Mouse (Mus musculus): ENCODE results near the gene Lcn8. TPM values are rescaled to one million over a fixed set of nuclear protein-coding genes. Genes with fewer than 3 reads are reported as not detected.

The Lcn8 gene
- polyA plus RNA-seq, 1 experiment from 2014 or later, result not detected

DNA sequence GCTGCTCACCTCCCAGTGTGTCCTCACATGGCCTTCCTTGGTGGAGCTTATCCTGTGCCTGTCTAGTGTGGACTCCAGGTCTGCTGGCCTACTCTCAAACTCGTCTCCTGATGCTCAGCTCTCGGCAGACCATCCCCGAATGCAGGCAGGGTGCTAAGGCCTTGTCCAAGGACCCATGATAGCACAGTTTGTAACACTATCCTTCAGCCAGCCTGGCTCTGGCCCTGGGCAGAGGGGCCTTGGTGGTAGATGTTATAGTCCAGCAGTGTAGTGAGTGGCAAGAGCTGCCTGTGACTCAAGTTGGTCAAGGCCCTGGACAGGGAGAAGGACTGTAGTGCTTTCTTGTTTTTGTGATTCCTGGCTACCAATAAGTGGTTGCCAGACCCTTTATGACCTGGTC, 19.3 kb upstream of the Lcn8 start:
- Histone ChIP-seq H3K9ac (no peak overlapping the region), H3K4me1 (no peaks in the 10 kb centered on the region), H3K4me2 (no peak overlapping the region), H3K9me3 (no peaks in the 10 kb centered on the region), H3K36me3 (no peaks in the 10 kb centered on the region), H3K27ac (no peak overlapping the region), H3K4me3 (no peak overlapping the region), H3K27me3 (no peaks in the 10 kb centered on the region)
- no peak for ATAC-seq (ENCODE audit: insufficient number of reproducible peaks, low FRiP score, low TSS enrichment, low read depth)
- 84% methylated on average over 3 of the region's 3 CpGs for WGBS

DNA sequence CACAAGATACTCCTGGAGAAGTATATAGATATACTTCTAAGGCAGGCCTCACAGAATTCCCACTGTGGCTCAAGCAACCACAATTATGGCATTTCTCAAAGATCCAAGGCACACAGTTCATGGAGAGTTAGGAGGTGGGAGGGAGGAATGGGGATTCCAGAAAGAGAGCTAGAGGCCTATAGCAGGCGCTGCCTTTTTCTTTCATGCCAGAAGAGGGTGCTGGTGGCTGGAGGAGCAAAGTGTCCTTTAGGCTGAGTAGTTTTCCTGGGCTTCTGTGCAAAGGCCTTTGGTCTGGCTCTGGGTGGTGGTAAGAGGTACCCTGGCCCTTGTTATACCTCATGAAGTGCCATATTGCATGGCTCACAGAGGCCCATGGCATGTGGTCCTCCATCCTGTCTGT, 18.9 kb upstream of the Lcn8 start:
- ATAC-seq (ENCODE audit: insufficient number of reproducible peaks, low FRiP score, low TSS enrichment, low read depth), result no peak
- WGBS, result 37% methylated on average over 1 of the region's 1 CpGs

DNA sequence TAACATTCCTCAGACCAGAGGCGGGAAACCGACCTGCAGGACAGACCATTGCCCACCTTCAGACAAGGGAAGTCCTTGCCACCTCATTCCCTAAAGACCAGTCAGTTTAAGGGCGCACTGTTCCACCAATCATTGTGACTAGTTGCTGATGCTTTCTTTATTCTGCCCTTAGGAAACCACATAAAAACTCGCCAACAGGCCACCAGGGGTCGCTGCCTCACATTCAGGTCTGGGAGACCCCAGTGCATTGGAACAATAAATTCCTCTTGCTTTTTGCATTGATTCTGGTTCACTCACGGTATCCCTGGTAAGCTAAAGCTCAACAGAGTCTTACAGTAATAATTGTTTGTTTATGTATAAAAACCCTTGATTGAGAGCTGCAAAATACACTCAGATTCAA, 13.0 kb upstream of the Lcn8 start:
- Histone ChIP-seq H3K27me3 (no peaks in the 10 kb centered on the region), H3K36me3 (no peaks in the 10 kb centered on the region), H3K4me2 (no peak overlapping the region), H3K9ac (no peak overlapping the region), H3K9me3 (no peaks in the 10 kb centered on the region), H3K4me1 (no peaks in the 10 kb centered on the region), H3K4me3 (no peak overlapping the region), H3K27ac (no peak overlapping the region)
- no peak for ATAC-seq (ENCODE audit: insufficient number of reproducible peaks, low FRiP score, low TSS enrichment, low read depth)
- WGBS, result 18% methylated on average over 6 of the region's 6 CpGs

More for the DNA sequence above, 18.9 kb upstream of the Lcn8 start:
- no peaks in the 10 kb centered on the region for H3K4me1 ChIP-seq
- H3K4me2 ChIP-seq, result no peak overlapping the region
- H3K27me3 ChIP-seq, result no peaks in the 10 kb centered on the region
- H3K36me3 ChIP-seq, result no peaks in the 10 kb centered on the region
- H3K4me3 ChIP-seq, result no peak overlapping the region
- H3K27ac ChIP-seq, result no peak overlapping the region
- H3K9ac ChIP-seq, result no peak overlapping the region
- no peaks in the 10 kb centered on the region for H3K9me3 ChIP-seq

DNA sequence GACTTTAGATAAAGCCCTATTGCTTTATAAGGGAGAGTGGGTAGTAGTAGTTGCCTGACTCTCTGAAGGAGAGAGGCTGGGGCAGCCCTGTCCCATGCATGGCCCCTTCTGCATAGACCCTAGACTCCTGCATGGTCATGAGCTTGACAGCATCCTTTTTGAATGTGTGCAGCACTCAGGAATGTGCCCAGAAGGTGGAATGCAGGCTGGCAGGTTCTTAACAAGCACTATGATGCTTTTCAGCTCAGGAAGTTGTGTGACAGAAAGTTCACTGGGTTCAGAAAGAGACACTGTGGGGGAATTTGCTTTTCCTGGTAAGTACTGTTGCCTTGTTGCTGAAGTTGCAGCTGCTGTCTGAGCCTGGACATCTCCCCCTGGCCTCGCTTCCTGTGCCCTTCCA, 1.6 kb downstream of the Lcn8 start:
- no peaks in the 10 kb centered on the region for H3K9me3 ChIP-seq
- H3K36me3 ChIP-seq, result no peaks in the 10 kb centered on the region
- no peak overlapping the region for H3K27ac ChIP-seq
- H3K4me1 ChIP-seq, result no peaks in the 10 kb centered on the region
- no peak overlapping the region for H3K9ac ChIP-seq
- no peaks in the 10 kb centered on the region for H3K27me3 ChIP-seq
- WGBS, result 52% methylated on average over 1 of the region's 1 CpGs
- H3K4me2 ChIP-seq, result no peak overlapping the region
- no peak for ATAC-seq (ENCODE audit: insufficient number of reproducible peaks, low FRiP score, low TSS enrichment, low read depth)
- H3K4me3 ChIP-seq, result no peak overlapping the region

DNA sequence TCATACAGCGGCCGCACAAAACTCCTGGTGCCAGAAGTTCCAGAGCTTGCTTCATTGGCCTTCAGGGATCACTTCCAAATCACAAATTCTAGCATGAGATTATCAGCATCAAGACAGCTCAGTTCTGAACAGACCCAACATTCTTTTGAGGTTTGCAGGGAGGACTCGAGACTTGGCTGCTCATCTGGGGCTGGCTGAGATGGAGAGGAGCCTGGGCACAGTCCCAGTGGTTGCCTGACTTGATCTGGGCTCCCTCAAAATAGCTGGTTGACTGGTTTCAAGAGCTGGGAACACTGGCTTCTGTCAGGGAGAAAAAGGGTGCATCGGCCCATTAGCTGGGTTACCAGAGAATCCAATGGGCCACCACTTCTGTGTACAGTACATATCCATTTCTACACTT, 3.8 kb downstream of the Lcn8 start:
- Histone ChIP-seq H3K4me3 (no peak overlapping the region), H3K9ac (no peak overlapping the region), H3K4me1 (no peaks in the 10 kb centered on the region), H3K27me3 (no peaks in the 10 kb centered on the region), H3K36me3 (no peaks in the 10 kb centered on the region), H3K27ac (no peak overlapping the region), H3K4me2 (no peak overlapping the region), H3K9me3 (no peaks in the 10 kb centered on the region)
- no peak for ATAC-seq (ENCODE audit: insufficient number of reproducible peaks, low FRiP score, low TSS enrichment, low read depth)
- WGBS, result 73% methylated on average over 4 of the region's 4 CpGs

DNA sequence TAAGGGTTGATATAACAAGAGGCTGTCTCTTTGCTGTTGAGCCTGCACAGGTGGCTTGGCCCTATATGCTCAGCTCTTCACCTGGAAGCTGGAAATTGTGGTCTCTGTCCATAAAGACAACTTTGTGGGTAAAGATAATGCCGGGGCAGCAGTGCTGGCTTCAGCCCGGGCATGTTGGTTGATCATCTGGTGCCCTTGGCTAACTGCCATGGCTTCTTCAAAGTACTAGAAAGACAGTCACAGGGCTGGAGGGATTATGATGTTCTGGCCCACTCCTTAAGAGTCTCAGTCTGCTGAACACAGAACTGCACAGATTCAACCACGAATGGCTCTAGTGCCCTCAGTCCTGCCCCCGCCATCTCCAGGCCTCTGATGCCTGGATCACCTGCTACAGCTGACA, 4.3 kb downstream of the Lcn8 start:
- no peaks in the 10 kb centered on the region for H3K9me3 ChIP-seq
- no peak for ATAC-seq (ENCODE audit: insufficient number of reproducible peaks, low FRiP score, low TSS enrichment, low read depth)
- 72% methylated on average over 4 of the region's 4 CpGs for WGBS

DNA sequence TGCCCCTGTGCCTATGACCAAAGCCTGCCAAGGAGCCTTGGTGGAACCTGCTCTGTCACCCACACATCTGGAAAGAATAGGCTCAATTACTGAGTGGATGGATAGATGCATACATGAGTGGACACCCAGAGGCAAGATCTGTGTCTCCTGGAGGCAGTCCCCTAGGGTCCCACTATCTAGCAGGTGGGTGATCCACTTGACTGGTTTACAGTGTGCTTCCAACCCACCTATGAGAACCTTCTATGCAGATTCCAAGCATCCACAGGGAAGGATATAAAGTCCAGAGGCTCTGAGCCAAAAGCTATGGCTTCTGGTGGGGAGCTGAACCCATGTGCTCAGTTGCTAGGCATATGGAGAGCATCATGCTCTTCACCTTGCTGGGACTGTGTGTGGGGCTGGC, 4.7 kb downstream of the Lcn8 start, which contains the start of gene Lcn5:
Gene Lcn5, plus strand, starts transcription at position 301 of the 400 bp plus-strand sequence.
- H3K36me3 ChIP-seq, result no peaks in the 10 kb centered on the region
- H3K9me3 ChIP-seq, result no peaks in the 10 kb centered on the region
- no peaks in the 10 kb centered on the region for H3K4me1 ChIP-seq
- no peaks in the 10 kb centered on the region for H3K27me3 ChIP-seq
- no peak within 1 kb of the TSS for H3K27ac ChIP-seq
- ATAC-seq (ENCODE audit: insufficient number of reproducible peaks, low FRiP score, low TSS enrichment, low read depth), result no peak
- H3K4me2 ChIP-seq, result no peak within 1 kb of the TSS
- H3K9ac ChIP-seq, result no peak within 1 kb of the TSS
- H3K4me3 ChIP-seq, result no peak within 1 kb of the TSS

More for the DNA sequence above, 4.3 kb downstream of the Lcn8 start:
- no peaks in the 10 kb centered on the region for H3K4me1 ChIP-seq
- no peaks in the 10 kb centered on the region for H3K27me3 ChIP-seq
- no peak overlapping the region for H3K9ac ChIP-seq
- no peak overlapping the region for H3K4me2 ChIP-seq
- no peak overlapping the region for H3K27ac ChIP-seq
- H3K36me3 ChIP-seq, result no peaks in the 10 kb centered on the region
- no peak overlapping the region for H3K4me3 ChIP-seq

DNA sequence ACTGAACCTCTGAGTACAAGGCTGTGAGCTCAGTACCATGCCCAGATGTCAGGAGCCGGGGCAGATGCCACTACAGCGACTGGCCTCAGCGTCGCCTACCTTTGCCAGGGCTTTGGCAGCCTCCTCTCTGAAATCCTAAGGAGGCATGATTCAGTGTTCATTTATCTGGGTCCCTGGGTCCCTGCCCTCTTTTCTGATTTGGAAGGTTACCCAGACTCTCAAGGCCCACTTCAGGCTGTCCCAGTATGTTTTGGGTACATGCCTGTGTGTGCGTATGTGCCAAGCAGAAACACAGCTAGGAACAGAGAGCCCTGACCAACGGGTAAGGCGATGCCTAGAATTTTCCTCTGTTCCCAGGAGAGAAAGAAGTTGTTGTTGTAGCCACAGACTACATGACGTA, 7.4 kb downstream of the Lcn8 start:
- ATAC-seq (ENCODE audit: insufficient number of reproducible peaks, low FRiP score, low TSS enrichment, low read depth), result no peak
- no peaks in the 10 kb centered on the region for H3K4me1 ChIP-seq
- no peaks in the 10 kb centered on the region for H3K9me3 ChIP-seq
- no peaks in the 10 kb centered on the region for H3K36me3 ChIP-seq
- H3K4me2 ChIP-seq, result no peak overlapping the region
- H3K27ac ChIP-seq, result no peak overlapping the region
- 79% methylated on average over 8 of the region's 8 CpGs for WGBS
- no peak overlapping the region for H3K4me3 ChIP-seq
- H3K9ac ChIP-seq, result no peak overlapping the region
- H3K27me3 ChIP-seq, result no peaks in the 10 kb centered on the region

DNA sequence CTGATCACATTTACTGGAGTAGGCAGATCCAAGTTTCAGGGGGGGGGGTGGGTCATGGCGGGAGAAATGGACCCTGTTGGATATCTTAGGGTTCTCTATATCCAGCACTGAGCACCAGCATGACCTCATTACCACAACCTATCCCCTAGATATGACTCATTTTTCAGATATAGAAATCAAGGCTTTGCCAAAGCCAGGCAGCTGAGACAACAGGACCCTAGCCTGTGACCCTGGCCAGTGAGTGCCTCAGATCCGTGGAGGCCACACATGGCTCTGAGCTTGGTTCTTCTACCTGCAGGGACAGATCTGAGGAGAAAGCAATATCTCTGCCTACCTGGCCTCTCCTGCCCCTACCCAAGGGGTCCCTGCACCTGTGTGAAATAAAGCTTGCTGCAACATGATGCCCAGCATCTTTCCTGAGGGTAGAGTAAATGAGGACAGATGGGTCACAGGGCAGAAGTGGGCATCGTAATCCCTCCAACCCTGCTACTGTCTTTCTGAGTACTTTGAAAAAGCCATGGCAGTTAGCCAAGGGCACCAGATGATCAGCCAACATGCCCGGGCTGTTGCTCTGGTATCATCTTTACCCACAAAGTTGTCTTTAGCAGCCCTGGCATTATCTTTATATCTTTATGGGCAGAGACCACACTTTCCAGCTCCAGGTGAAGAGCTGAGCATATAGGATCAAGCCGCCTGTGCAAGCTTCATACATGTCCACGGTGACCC, 8.5 kb downstream of the Lcn8 start:
- no peak overlapping the region for H3K4me3 ChIP-seq
- no peaks in the 10 kb centered on the region for H3K36me3 ChIP-seq
- no peaks in the 10 kb centered on the region for H3K27me3 ChIP-seq
- 84% methylated on average over 6 of the region's 6 CpGs for WGBS
- H3K4me2 ChIP-seq, result no peak overlapping the region
- no peak for ATAC-seq (ENCODE audit: insufficient number of reproducible peaks, low FRiP score, low TSS enrichment, low read depth)
- no peak overlapping the region for H3K9ac ChIP-seq
- no peaks in the 10 kb centered on the region for H3K4me1 ChIP-seq
- no peak overlapping the region for H3K27ac ChIP-seq
- H3K9me3 ChIP-seq, result no peaks in the 10 kb centered on the region

DNA sequence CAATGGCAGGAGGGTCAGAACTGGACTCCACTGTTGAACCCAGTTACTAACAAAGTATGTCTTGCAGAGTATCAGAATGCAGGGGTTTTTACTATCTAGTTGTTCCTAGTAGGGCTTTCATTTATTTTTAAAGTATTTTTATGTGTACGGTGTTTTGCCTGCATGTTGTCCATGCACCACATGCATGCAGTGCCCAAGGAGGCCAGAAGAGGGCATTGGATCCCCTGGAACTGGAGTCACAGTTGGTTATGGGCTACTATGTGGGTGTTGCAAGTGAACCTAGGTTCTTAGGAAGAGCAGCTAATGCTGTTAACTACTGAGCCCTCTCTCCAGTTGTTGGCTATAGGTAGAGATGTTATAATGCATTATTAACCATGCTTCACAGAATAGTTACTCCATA, 10.6 kb downstream of the Lcn8 start:
- no peak for ATAC-seq (ENCODE audit: insufficient number of reproducible peaks, low FRiP score, low TSS enrichment, low read depth)
- Histone ChIP-seq H3K27ac (no peak overlapping the region), H3K4me1 (no peaks in the 10 kb centered on the region), H3K27me3 (no peaks in the 10 kb centered on the region), H3K9me3 (no peaks in the 10 kb centered on the region), H3K36me3 (no peaks in the 10 kb centered on the region), H3K4me2 (no peak overlapping the region), H3K9ac (no peak overlapping the region), H3K4me3 (no peak overlapping the region)
- WGBS, result 29% methylated on average over 1 of the region's 1 CpGs

DNA sequence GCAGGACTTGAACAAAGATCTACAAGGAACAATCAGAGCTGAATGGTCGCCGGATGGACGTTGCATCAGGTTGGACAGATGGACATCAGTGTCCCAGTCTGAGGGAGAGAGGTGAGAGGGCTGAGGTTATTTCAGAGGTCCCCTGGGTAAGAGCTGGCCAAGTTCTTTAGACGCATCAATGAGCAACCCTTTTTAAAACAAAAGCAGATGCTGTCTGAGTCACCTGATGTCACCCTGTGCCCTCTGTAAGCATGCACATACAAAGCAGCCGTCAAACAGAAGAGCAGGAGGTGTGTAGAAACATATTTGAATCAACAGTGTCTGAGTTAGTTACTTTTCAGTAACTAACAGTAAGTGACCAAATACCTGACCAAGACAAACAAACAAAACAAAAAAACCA, 11.2 kb downstream of the Lcn8 start:
- Histone ChIP-seq H3K4me3 (no peak overlapping the region), H3K4me1 (no peaks in the 10 kb centered on the region), H3K9ac (no peak overlapping the region), H3K27me3 (no peaks in the 10 kb centered on the region), H3K9me3 (no peaks in the 10 kb centered on the region), H3K27ac (no peak overlapping the region), H3K4me2 (no peak overlapping the region), H3K36me3 (no peaks in the 10 kb centered on the region)
- WGBS, result 71% methylated on average over 5 of the region's 5 CpGs
- no peak for ATAC-seq (ENCODE audit: insufficient number of reproducible peaks, low FRiP score, low TSS enrichment, low read depth)

DNA sequence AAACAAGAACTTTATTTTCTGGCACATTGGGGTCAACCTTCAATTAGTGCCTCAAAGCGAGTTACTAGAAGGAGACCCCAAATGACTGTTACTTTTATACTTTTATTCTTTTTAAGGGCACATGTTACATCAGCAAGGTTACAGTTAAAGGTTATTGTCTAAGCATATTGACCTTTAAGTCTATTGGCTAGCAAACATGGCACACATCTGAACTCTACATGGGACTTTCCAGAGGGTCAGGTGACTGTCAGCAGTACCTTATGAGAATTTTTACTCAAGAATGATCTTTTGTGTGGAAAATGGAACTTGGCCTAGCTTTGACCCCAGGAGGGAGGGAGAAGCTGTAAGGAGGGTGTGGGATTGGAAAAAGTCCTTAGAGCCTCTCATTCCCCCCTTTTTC, 13.6 kb downstream of the Lcn8 start:
- Histone ChIP-seq H3K4me1 (no peaks in the 10 kb centered on the region), H3K4me3 (no peak overlapping the region), H3K27me3 (no peaks in the 10 kb centered on the region), H3K36me3 (no peaks in the 10 kb centered on the region), H3K4me2 (no peak overlapping the region), H3K9ac (no peak overlapping the region), H3K9me3 (no peaks in the 10 kb centered on the region), H3K27ac (no peak overlapping the region)
- no peak for ATAC-seq (ENCODE audit: insufficient number of reproducible peaks, low FRiP score, low TSS enrichment, low read depth)
- WGBS, result 67% methylated on average over 1 of the region's 1 CpGs

DNA sequence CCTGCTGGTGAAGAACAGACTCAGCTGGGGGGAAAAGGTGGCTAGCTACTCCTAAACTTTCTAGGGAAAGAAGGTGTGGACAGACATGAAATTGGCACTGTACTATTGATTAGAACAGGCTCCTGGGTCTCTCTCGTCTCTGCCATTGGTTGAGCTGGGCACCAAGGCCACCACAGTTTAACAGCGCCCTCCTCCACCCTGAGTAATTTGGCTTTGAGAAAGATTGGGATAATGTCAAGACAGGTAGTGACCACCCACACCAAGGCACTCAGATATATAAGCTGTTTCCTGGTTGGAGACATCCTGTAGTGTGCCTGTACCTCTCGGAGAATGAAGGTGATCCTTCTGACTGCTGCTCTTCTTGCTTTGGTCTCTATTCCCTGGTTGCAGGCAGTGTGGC, 23.6 kb downstream of the Lcn8 start, which contains the start of gene Lcn6:
Gene Lcn6, plus strand, starts transcription at position 301 of the 400 bp plus-strand sequence.
- no peaks in the 10 kb centered on the region for H3K4me1 ChIP-seq
- H3K4me3 ChIP-seq, result no peak within 1 kb of the TSS
- H3K27me3 ChIP-seq, result no peaks in the 10 kb centered on the region
- H3K9me3 ChIP-seq, result no peaks in the 10 kb centered on the region
- no peak for ATAC-seq (ENCODE audit: insufficient number of reproducible peaks, low FRiP score, low TSS enrichment, low read depth)
- no peak within 1 kb of the TSS for H3K27ac ChIP-seq
- H3K9ac ChIP-seq, result no peak within 1 kb of the TSS
- no peak within 1 kb of the TSS for H3K4me2 ChIP-seq
- 86% methylated on average over 3 of the region's 3 CpGs for WGBS
- no peaks in the 10 kb centered on the region for H3K36me3 ChIP-seq
